Mouse (Mus musculus) forebrain, embryonic 10.5 days (tissue): ENCODE measurements around the gene Fbn1. TPM values are rescaled to one million over a fixed set of nuclear protein-coding genes. Genes with fewer than 3 reads are reported as not detected.

Source experiments
- DNase-seq: peaks from one replicate; pipeline ENCODE4 v3.0.0-alpha.2; 2017; ENCODE audit warnings: low spot score; ENCODE audit errors: extremely low spot score
- H3K27ac ChIP-seq: fragments of 300-500 bp; sonication (generic); 2 replicates; pipeline ENCODE4 v1.5.1; 2016; ENCODE audit warnings: mild to moderate bottlenecking
- H3K27me3 ChIP-seq: fragments of 300-500 bp; sonication (generic); 2 replicates; pipeline ENCODE4 v1.6.1; 2016; ENCODE audit warnings: mild to moderate bottlenecking; ENCODE audit not compliant: poor library complexity, severe bottlenecking
- H3K36me3 ChIP-seq: fragments of 300-500 bp; sonication (generic); replicated peaks from 2 replicates; pipeline ENCODE4 v1.6.1; 2016; ENCODE audit warnings: mild to moderate bottlenecking, moderate library complexity
- H3K4me1 ChIP-seq: fragments of 300-500 bp; sonication (generic); 2 replicates; pipeline ENCODE4 v1.6.1; 2016
- H3K4me3 ChIP-seq: fragments of 300-500 bp; sonication (generic); 2 replicates; pipeline ENCODE4 v1.5.1; 2016; ENCODE audit warnings: mild to moderate bottlenecking, moderate library complexity
- H3K9me3 ChIP-seq: fragments of 300-500 bp; sonication (generic); 2 replicates; pipeline ENCODE4 v1.6.1; 2016; ENCODE audit warnings: mild to moderate bottlenecking, moderate library complexity
- WGBS: fragments of 180-500 bp; shearing (Covaris S2); methylation state at CpG from one replicate; pipeline ENCODE4 v1.1.7; 2016; 5-methylcytosine and 5-hydroxymethylcytosine counted together
- polyA plus RNA-seq: library from polyadenylated mRNA; unstranded; fragments of >200 nt; fragmentation: Nextera tagmentation; extraction: Ambion mirVana; gene quantifications from 2 replicates; pipeline ENCODE4 v1.2.1, GENCODE M21; 2016

Fbn1 gene
- polyA plus RNA-seq, 1 experiment from 2014 or later, result 5.2 TPM

- no peaks in the 10 kb centered on the region for H3K4me1 ChIP-seq
- H3K27ac ChIP-seq, result no peak overlapping the region
- H3K4me3 ChIP-seq, result no peak overlapping the region
- WGBS, result 91% methylated on average over 4 of the region's 4 CpGs
- no peak for DNase-seq
- H3K36me3 ChIP-seq, result peaks cover 24% of the 10 kb centered on the region
- H3K27me3 ChIP-seq, result no peaks in the 10 kb centered on the region
- no peaks in the 10 kb centered on the region for H3K9me3 ChIP-seq
Measured at GRCm38 (mm10) chr2:125471721-125472120, 36.1 kb downstream of the Fbn1 start.

GRCm38 (mm10) chr2:125470553-125471295 lies 37.1 kb downstream of the Fbn1 start:
- H3K4me3 ChIP-seq, result no peak overlapping the region
- H3K27me3 ChIP-seq, result no peaks in the 10 kb centered on the region
- no peaks in the 10 kb centered on the region for H3K9me3 ChIP-seq
- no peak for DNase-seq
- WGBS, result 80% methylated on average over 8 of the region's 8 CpGs
- H3K4me1 ChIP-seq, result no peaks in the 10 kb centered on the region
- no peak overlapping the region for H3K27ac ChIP-seq
- peaks cover 34% of the 10 kb centered on the region for H3K36me3 ChIP-seq

GRCm38 (mm10) chr2:125464036-125464435 lies 43.8 kb downstream of the Fbn1 start:
- H3K27ac ChIP-seq, result no peak overlapping the region
- no peaks in the 10 kb centered on the region for H3K4me1 ChIP-seq
- H3K36me3 ChIP-seq, result peaks cover 28% of the 10 kb centered on the region
- no peaks in the 10 kb centered on the region for H3K27me3 ChIP-seq
- no peak for DNase-seq
- no peak overlapping the region for H3K4me3 ChIP-seq
- H3K9me3 ChIP-seq, result no peaks in the 10 kb centered on the region
- WGBS, result 85% methylated on average over 6 of the region's 6 CpGs

- no peaks in the 10 kb centered on the region for H3K27me3 ChIP-seq
- 89% methylated on average over 3 of the region's 3 CpGs for WGBS
- no peak for DNase-seq
- no peak overlapping the region for H3K27ac ChIP-seq
- H3K36me3 ChIP-seq, result no peaks in the 10 kb centered on the region
- no peaks in the 10 kb centered on the region for H3K4me1 ChIP-seq
- H3K9me3 ChIP-seq, result no peaks in the 10 kb centered on the region
- no peak overlapping the region for H3K4me3 ChIP-seq
Measured at GRCm38 (mm10) chr2:125459087-125459486, 48.7 kb downstream of the Fbn1 start.

GRCm38 (mm10) chr2:125456059-125456789 lies 51.6 kb downstream of the Fbn1 start:
- H3K9me3 ChIP-seq, result no peaks in the 10 kb centered on the region
- no peak overlapping the region for H3K27ac ChIP-seq
- peaks cover 11% of the 10 kb centered on the region for H3K4me1 ChIP-seq
- 88% methylated on average over 15 of the region's 15 CpGs for WGBS
- no peaks in the 10 kb centered on the region for H3K27me3 ChIP-seq
- H3K36me3 ChIP-seq, result no peaks in the 10 kb centered on the region
- DNase-seq, result no peak
- H3K4me3 ChIP-seq, result no peak overlapping the region

GRCm38 (mm10) chr2:125454781-125455180 lies 53.0 kb downstream of the Fbn1 start:
- Histone ChIP-seq H3K36me3 (no peaks in the 10 kb centered on the region), H3K27ac (no peak overlapping the region), H3K4me1 (peaks cover 11% of the 10 kb centered on the region), H3K27me3 (no peaks in the 10 kb centered on the region), H3K4me3 (no peak overlapping the region), H3K9me3 (no peaks in the 10 kb centered on the region)
- WGBS, result 90% methylated on average over 5 of the region's 5 CpGs
- DNase-seq, result no peak

- 71% methylated on average over 6 of the region's 6 CpGs for WGBS
- DNase-seq, result no peak
- Histone ChIP-seq H3K27ac (no peak overlapping the region), H3K4me3 (no peak overlapping the region), H3K9me3 (no peaks in the 10 kb centered on the region), H3K36me3 (no peaks in the 10 kb centered on the region), H3K27me3 (no peaks in the 10 kb centered on the region), H3K4me1 (peaks cover 12% of the 10 kb centered on the region)
Measured at GRCm38 (mm10) chr2:125452369-125453097, 55.3 kb downstream of the Fbn1 start.

- no peak overlapping the region for H3K4me3 ChIP-seq
- no peaks in the 10 kb centered on the region for H3K36me3 ChIP-seq
- peaks cover 15% of the 10 kb centered on the region for H3K4me1 ChIP-seq
- H3K27me3 ChIP-seq, result no peaks in the 10 kb centered on the region
- WGBS, result 81% methylated on average over 8 of the region's 8 CpGs
- no peak overlapping the region for H3K27ac ChIP-seq
- no peaks in the 10 kb centered on the region for H3K9me3 ChIP-seq
- no peak for DNase-seq
Measured at GRCm38 (mm10) chr2:125449361-125449760, 58.4 kb downstream of the Fbn1 start.

- Histone ChIP-seq H3K9me3 (no peaks in the 10 kb centered on the region), H3K4me1 (peaks cover 15% of the 10 kb centered on the region), H3K27ac (no peak overlapping the region), H3K36me3 (no peaks in the 10 kb centered on the region), H3K4me3 (no peak overlapping the region), H3K27me3 (no peaks in the 10 kb centered on the region)
- WGBS, result 90% methylated on average over 6 of the region's 6 CpGs
- no peak for DNase-seq
Measured at GRCm38 (mm10) chr2:125448881-125449280, 58.9 kb downstream of the Fbn1 start.

- H3K4me3 ChIP-seq, result no peak overlapping the region
- whole genome bisulfite sequencing, result 86% methylated on average over 9 of the region's 9 CpGs
- H3K27me3 ChIP-seq, result no peaks in the 10 kb centered on the region
- no peak overlapping the region for H3K27ac ChIP-seq
- no peaks in the 10 kb centered on the region for H3K9me3 ChIP-seq
- DNase-seq, result no peak
- no peaks in the 10 kb centered on the region for H3K36me3 ChIP-seq
- peaks cover 6% of the 10 kb centered on the region for H3K4me1 ChIP-seq
Measured at GRCm38 (mm10) chr2:125447274-125447898, 60.4 kb downstream of the Fbn1 start.

- Histone ChIP-seq H3K4me3 (no peak overlapping the region), H3K36me3 (no peaks in the 10 kb centered on the region), H3K27me3 (no peaks in the 10 kb centered on the region), H3K27ac (no peak overlapping the region), H3K4me1 (peaks cover 11% of the 10 kb centered on the region), H3K9me3 (no peaks in the 10 kb centered on the region)
- DNase-seq, result no peak
- WGBS, result 83% methylated on average over 8 of the region's 8 CpGs
Measured at GRCm38 (mm10) chr2:125438381-125438780, 69.4 kb downstream of the Fbn1 start.

- H3K27me3 ChIP-seq, result no peaks in the 10 kb centered on the region
- 66% methylated on average over 7 of the region's 7 CpGs for WGBS
- H3K9me3 ChIP-seq, result no peaks in the 10 kb centered on the region
- no peak for DNase-seq
- H3K4me1 ChIP-seq, result peaks cover 11% of the 10 kb centered on the region
- no peak overlapping the region for H3K4me3 ChIP-seq
- no peak overlapping the region for H3K27ac ChIP-seq
- no peaks in the 10 kb centered on the region for H3K36me3 ChIP-seq
Measured at GRCm38 (mm10) chr2:125436240-125436639, 71.6 kb downstream of the Fbn1 start.
